Mouse (Mus musculus): ENCODE data around the gene Zfp839.

DNA sequence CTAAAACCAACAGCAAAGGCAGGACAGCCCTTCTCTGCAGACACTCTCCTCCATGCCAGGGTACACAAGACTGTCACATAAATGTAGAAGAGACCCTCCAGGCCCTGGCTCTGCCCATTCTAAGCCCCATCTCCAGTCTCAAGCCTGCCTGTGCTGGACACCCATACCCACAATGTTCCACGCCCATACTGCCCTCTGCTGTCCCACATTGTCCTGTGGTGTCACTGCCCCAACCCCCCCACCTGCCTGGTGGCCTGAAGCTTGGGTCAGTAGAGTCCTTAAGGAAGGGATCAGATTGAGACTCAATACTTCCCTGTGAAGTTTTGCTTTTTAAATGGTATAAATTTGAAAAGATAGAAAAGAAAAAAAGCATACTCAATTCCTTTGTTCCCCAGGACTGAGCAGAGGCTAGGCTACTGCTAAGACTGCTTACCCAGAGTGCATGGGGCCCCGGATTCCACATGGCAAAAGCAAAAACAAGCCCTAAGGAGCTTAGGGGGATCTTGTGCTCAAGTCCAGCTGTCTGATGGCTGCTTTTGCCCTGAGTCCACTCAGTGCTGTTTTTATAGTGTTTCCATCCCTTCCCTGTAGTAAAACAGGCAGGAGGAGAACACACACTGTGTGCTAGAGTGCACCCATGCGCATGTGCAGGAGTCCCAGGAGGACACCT is 43.6 kb upstream of the Zfp839 start:
- no peak for TF ChIP-seq GATA1 (IDR thresholded peaks at IDR 0.05; ENCODE audit: borderline replicate concordance, low read length)
- no peak for TF ChIP-seq FLI1 (IDR thresholded peaks at IDR 0.05; ENCODE audit: low read length)

Measured in megakaryocyte, embryonic 14.5 days (primary cell).